Mouse (Mus musculus) embryonic fibroblast, embryonic 13.5 days (primary cell): ENCODE measurements around the gene Tmcc3.

Experiments
- CTCF ChIP-seq: IDR thresholded peaks from 2 replicates; pipeline ENCODE4 v1.5.1; 2011; ENCODE audit warnings: mild to moderate bottlenecking, control low read depth, low read length, moderate library complexity, borderline replicate concordance; ENCODE audit not compliant: insufficient read depth
- POLR2A ChIP-seq: IDR thresholded peaks from 2 replicates; pipeline ENCODE4 v1.6.1; 2011; ENCODE audit warnings: low read depth, mild to moderate bottlenecking, control low read depth, low read length, moderate library complexity

- TF ChIP-seq POLR2A (no peak), CTCF (no peak)
Observed at GRCm38 (mm10) chr10:94461871-94462270, 150.1 kb downstream of the Tmcc3 start.
